Mouse (Mus musculus) gastrocnemius, adult 2 months (tissue): ENCODE data around the gene Nckap5. TPM values are rescaled to one million over a fixed set of nuclear protein-coding genes. Genes with fewer than 3 reads are reported as not detected.

Source experiments
- DNase-seq: peaks from one replicate; pipeline ENCODE4 v3.0.0; 2022
- H3K27ac ChIP-seq: fragments of 200-600 bp; 2 replicates; pipeline ENCODE4 v1.8.1; 2022; ENCODE audit warnings: mild to moderate bottlenecking
- H3K4me3 ChIP-seq: fragments of 200-600 bp; 2 replicates; pipeline ENCODE4 v1.8.1; 2022; ENCODE audit warnings: mild to moderate bottlenecking, moderate library complexity
- CTCF ChIP-seq: fragments of 200-600 bp; IDR thresholded peaks from 2 replicates; pipeline ENCODE4 v1.8.1; 2022; ENCODE audit warnings: antibody characterized with exemption, mild to moderate bottlenecking, moderate library complexity
- intact Hi-C: fragments of 180-260 bp; cut with DNase I; formaldehyde crosslinking; loops from one replicate; pipeline ENCODE4 v1.15.1; 2025
- total RNA-seq, 2 experiments: library from RNA; stranded (reverse); gene quantifications; 2 replicates each; pipeline ENCODE4 v1.2.3; 2021

Gene Nckap5
- total RNA-seq, 2 experiments from 2014 or later: 0.82 to 1.6 TPM

DNA sequence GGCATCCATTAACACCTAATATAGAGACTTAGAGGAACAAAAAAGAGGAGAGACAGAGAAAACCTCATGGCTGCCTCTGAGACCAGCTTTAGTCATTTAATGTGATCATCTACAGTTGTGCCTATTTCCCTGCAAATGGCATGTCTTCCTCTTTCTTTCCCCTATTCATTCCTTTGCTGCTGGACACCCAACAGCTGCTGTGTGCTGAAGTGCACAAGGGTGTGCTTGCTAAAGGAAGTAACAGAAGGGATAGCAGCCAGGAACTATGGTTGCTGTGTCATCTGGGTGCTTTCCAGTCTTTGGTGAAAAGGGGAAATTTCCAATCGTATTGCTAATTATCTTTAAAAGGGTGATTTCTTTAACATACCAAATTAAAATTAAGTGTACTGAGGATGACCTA is 387.9 kb downstream of the Nckap5 start:
- intact Hi-C loops: no loop called here
- no peak overlapping the region for H3K4me3 ChIP-seq
- TF ChIP-seq CTCF: no peak
- H3K27ac ChIP-seq: no peak overlapping the region
- DNase-seq: no peak

DNA sequence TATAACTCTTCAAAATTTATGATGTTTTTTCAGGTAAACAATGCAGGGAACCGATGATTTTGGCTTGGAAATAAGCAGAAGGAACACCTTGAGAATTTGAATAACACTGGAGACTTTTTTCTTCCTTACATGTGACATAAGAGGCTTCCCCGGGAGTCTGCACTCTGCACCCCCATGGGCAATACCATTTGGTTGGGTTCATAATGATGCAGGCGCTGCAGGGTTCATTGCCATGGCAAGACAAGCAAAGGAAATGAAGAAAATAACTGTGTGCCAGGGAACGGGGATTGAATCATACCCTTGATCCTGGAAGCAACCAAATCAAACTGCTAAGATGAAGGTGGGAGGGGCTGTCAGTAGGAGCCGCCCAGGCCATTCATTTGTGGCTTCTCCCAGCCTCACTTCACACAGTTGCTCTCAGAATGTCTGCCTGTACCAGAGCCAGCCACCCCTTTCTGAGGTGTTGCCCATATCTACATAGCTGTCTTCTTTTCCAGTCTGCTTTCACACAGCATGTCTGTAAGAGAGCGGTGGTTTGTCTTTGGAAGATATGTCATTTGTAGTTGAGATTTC is 392.5 kb downstream of the Nckap5 start:
- intact Hi-C loops: loop anchor here (10.0 kb wide), 1 partner anchor 833 kb away; no protein-coding TSS in a partner anchor

DNA sequence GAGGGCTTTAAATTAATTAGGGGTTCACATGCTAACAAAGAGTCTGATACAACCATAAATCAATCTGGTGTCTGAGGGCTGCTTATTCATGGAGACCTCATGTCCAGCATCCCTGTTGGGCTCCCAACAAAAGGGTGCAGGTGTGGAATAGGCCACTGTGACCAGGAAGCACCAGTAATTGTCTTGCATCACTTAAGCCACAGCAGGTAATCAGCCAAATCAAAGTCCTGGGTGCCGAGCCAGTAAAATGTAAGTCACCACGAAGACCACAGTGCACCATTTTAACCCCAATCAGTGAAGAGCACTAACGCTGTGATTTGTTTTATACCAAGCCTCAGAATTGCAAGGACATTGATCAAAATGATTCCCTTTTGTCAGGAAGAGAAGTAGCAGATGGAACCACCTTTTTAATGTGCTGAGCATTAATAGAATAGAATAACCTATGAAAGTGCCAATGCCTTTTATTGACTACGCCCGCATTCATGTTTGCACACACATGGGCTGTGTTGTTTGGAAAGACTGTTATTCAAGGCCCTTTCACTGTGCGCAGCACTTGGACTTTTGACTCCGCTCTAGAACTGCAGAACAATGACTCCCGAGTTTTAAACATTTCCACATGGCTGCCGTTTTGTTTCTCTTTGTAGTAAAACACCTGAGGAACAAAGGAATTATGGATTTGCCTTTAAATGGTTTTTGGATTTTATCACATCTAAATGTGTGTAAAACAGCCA is 393.5 kb downstream of the Nckap5 start:
- no peak for TF ChIP-seq CTCF
- Histone ChIP-seq H3K27ac (no peak overlapping the region), H3K4me3 (no peak overlapping the region)
- intact Hi-C loops: loop anchor here (10.0 kb wide), 1 partner anchor 832 kb away; no protein-coding TSS in a partner anchor
- DNase-seq: no peak

More for the DNA sequence above, 392.5 kb downstream of the Nckap5 start:
- no peak overlapping the region for H3K27ac ChIP-seq
- H3K4me3 ChIP-seq: no peak overlapping the region
- no peak for DNase-seq
- TF ChIP-seq CTCF: no peak

DNA sequence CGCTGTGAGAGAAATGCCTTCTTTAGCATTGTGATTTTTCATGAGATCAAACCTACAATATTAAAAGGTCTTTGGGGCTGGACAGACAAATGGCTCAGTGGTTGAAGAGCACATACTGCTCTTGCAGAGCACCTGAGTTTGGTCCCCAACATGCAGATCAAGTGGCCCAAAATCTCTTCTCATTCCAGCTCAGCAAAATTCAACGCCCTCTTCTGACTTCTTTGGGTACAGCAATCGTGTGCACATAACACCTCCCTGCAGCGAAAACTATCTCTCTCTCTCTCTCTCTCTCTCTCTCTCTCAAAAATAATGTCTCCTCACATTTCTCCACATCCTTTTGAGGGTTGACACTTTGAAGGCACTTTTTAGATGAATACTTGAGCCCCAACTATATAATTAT is 398.3 kb downstream of the Nckap5 start:
- DNase-seq: no peak
- no peak overlapping the region for H3K27ac ChIP-seq
- intact Hi-C loops: loop anchor here (5.0 to 10.0 kb wide), 2 partner anchors 645 to 827 kb away; no protein-coding TSS in a partner anchor
- no peak for TF ChIP-seq CTCF
- no peak overlapping the region for H3K4me3 ChIP-seq

DNA sequence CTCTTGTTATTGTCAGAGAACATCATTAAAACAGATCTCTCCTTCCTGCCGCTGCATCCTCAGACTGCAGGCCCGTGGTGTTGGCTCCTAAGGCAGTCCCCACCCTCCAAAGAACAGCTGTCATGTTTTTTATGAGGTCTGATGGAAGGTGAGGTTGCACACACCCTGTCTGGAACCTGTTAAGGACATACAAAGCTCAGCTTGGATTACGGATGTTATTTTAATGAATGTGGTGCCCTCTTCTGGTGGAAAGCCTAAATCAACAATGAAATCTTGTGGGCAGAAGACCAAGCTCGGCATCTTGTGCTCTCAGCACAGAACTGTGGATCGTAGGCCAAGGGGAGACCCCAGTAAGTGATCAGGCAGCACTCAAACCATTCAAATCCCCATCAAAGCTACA is 399.0 kb downstream of the Nckap5 start:
- no peak for DNase-seq
- Histone ChIP-seq H3K27ac (no peak overlapping the region), H3K4me3 (peak overlapping the region; percentile 41)
- intact Hi-C loops: loop anchor here (5.0 to 10.0 kb wide), 2 partner anchors 644 to 827 kb away; no protein-coding TSS in a partner anchor
- TF ChIP-seq CTCF: peak; percentile 58

DNA sequence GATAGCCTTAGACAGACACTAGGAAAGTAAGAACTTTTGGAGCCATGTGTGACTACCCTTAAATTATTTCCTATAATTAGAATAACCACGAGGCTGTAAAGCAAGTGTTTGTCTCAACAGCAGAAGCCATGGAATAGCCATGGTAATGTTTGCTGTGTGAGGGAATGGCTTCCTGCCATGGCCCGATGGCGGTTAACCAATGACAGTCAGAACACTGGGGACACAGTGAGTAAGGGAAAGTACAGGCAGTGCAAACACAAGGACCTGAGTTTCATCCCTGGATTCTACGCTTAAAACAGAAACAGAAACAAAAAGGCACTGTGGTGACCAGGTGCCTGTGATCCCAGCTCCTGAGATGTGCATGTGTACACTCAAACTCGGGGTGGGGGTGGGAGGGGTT is 419.2 kb downstream of the Nckap5 start:
- H3K27ac ChIP-seq: no peak overlapping the region
- intact Hi-C loops: no loop called here
- no peak overlapping the region for H3K4me3 ChIP-seq
- DNase-seq: no peak
- TF ChIP-seq CTCF: no peak

DNA sequence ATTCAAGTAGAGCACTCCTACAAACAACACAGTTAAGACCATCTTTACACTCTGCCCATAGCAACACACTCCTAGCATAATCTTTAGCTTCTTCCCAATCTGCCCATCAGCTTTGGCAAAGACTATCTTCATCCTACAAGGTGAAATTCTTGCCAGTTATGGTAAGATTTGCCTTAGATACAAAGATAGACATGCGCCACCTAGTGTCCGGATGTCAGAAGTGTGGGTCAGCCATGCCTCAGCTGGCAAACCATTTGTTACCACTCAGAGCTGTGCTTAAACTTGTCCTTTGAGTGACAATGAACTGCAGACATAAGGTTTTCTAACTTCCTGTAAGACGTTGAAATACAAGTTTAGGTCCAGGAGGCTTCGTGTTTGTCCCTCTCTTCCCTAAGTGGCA is 422.7 kb downstream of the Nckap5 start:
- H3K4me3 ChIP-seq: no peak overlapping the region
- DNase-seq: peak; percentile 32
- H3K27ac ChIP-seq: no peak overlapping the region
- peak; percentile 61 for TF ChIP-seq CTCF
- intact Hi-C loops: no loop called here

DNA sequence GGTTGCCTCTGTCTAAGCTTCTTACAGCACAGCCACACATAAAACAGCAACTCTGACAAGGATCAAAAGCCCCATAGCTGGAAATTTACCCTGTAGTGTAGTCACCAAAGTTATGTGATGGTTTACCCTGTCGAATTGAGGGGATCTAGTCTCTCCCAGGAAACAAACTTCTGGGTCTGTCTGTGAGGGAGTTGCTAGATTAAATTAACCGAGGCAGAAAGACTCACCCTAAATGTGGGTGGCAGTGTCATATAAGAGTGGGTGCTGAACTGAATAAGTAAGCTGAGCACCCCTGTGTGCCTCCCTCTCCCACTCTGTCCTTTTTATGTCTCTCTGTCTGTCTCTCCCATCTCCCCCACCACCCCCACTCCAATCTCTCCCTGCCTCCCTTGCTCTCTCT is 425.1 kb downstream of the Nckap5 start:
- no peak overlapping the region for H3K27ac ChIP-seq
- no peak for TF ChIP-seq CTCF
- DNase-seq: no peak
- intact Hi-C loops: no loop called here
- no peak overlapping the region for H3K4me3 ChIP-seq

DNA sequence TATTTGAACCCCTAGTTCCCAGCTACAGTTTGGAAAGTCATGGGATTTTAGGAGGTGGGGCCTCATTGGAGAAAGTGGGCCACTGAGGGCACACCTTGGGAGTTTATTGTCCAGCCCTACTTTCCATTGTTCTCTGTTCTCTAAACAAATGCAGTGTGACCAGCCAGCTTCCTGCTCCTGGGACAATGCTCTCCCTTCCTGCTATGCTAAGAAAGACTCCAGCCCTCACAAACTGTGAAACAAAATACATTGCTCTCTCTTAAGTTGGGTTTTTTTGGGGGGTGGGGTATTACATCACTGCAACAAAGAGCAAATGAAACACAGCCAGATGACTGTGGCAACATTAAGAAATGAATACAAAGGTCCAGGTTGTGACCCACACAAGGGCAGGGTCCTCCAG is 426.6 kb downstream of the Nckap5 start:
- intact Hi-C loops: no loop called here
- no peak for TF ChIP-seq CTCF
- no peak for DNase-seq
- H3K27ac ChIP-seq: no peak overlapping the region
- no peak overlapping the region for H3K4me3 ChIP-seq

DNA sequence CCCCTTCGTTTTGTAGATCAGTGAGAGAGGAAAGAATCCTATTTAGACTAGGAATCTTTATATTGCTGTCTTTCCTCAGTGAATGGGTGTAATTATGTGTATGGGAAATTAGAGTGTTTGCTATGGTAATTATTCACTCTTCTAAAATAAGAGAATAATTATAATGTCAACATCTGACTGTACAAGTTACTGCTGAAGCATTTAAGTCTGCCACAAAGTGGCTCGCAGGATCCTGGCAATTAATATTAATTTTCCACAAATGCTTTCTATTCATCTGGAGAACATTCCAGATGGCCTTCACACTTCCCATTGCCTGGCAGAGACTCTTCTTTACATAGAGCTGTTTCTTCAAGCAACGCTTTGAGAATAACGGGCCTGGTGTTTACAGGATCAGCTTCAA is 439.4 kb downstream of the Nckap5 start:
- intact Hi-C loops: no loop called here
- no peak overlapping the region for H3K4me3 ChIP-seq
- no peak overlapping the region for H3K27ac ChIP-seq
- TF ChIP-seq CTCF: no peak
- DNase-seq: no peak

DNA sequence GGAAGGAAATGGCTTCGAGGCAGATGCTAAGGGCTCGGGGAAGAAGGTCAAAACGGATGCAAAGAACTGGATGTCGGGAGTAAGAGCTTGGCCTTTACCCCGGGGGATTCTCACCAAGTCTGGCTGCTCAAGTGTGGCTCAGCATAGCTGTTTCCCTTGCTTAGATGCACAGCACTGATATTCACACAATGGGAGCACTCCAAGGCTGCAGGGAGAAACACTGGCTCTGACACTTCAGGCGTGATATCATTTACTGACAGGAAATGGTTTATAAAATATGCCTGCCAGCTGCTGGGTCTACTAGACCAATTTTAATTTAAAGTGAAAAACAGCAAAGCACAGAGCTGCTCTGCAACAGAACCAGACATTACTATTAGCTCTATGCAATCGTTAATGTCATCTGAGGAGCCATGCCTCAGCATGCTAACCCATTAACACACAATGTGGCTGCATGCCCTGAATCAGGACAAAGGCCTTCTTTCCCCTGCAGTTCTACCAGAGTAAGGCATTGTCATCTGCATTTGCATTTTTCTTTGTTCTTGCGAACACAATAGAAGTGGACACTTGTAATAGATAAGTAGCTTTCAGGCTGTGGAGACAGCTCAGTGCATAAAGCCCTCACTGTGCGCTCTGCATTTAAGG is 453.1 kb downstream of the Nckap5 start:
- TF ChIP-seq CTCF: no peak
- intact Hi-C loops: no loop called here
- Histone ChIP-seq H3K4me3 (no peak overlapping the region), H3K27ac (no peak overlapping the region)
- no peak for DNase-seq

DNA sequence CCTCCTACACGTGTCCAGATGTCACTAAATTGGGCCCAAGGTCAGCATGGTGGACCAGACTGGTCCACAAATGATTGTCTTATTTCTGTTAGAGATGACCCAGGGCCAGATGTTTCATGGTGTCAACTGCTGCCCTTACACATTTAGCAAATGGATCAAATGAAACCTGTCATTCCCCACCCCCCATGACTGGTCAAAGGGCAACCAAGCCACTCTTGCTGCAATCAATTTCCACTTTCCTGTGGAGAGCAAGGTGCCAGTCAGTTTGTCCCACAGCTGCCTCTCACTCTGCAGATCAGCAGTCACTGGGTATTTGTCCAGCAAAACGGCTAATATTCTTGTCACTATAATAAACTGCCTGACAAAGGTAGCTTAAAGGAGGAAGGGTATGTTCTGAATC is 463.9 kb downstream of the Nckap5 start:
- intact Hi-C loops: no loop called here
- DNase-seq: no peak
- TF ChIP-seq CTCF: no peak
- no peak overlapping the region for H3K4me3 ChIP-seq
- no peak overlapping the region for H3K27ac ChIP-seq

DNA sequence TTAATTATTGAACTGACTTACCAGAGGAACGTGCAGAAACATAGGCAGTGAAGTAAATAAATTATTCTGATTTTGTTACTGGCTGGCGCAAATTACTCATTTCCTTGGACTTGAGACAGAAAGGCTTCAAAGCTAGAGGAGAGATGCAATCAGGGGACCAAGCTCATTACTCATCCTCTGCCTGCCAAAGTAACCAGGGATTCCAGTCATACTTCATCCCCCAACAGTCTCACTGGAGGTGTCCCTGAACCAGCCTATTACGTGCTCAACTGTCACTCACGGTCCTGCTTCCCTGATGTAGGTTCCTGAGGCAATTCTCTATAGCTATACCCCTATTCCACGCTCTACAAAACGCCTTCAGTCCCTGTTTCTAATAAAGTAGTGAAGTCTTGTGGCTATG is 466.0 kb downstream of the Nckap5 start:
- intact Hi-C loops: no loop called here
- TF ChIP-seq CTCF: no peak
- H3K27ac ChIP-seq: no peak overlapping the region

More for the DNA sequence above, 466.0 kb downstream of the Nckap5 start:
- H3K4me3 ChIP-seq: no peak overlapping the region
- DNase-seq: no peak
